Mouse (Mus musculus) adrenal gland, postnatal 10 days (tissue): Measurements from ENCODE around the gene Rrbp1. TPM values are rescaled to one million over a fixed set of nuclear protein-coding genes. Genes with fewer than 3 reads are reported as not detected.

ENCODE experiments used
- DNase-seq: peaks from one replicate; pipeline ENCODE4 v3.0.0; 2021; ENCODE audit warnings: mixed read lengths
- total RNA-seq, 2 experiments: library from RNA; stranded (reverse); gene quantifications; 2 replicates each; pipeline ENCODE4 v1.2.3; 2021

Rrbp1 gene
- total RNA-seq, 2 experiments from 2014 or later: 189 to 196 TPM

- DNase-seq: no peak
Observed at GRCm38 (mm10) chr2:144006686-144007085, 4.4 kb downstream of the Rrbp1 start.

DNA sequence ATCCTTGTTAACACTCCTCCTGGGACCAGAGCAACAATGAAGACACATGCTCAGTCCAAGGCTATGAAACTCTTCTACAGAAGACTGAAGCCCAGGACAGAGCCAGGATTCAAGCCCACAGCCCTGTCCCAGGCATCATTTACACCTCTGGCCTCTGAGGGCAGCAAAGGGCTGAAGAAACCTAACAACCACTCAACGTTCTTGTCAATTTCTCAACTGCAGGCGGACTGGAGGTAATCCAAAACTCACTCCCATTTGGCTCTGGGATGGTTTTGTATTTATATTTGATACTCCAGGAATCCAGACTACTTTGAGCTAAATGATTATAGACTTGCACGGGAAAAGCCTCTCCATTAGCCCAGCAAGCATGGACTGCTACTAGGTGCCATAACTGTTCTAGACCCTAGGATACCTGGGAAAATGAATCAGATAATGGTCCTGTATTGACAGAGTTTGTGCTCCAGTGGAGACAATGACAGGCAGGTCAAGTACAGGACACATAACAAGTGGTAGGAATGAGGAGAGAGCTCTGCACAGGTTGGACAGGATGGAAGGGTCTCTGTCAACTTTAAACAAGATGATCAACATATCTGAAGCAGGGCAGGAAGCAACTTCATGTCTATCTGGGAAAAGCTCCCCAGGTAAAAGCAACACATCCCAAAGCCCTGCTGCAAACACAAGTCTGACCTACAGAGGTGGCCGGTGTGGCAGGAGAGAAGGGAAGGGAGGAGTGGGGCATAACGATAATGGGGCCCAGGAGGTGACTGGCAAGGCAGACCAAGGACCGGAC is 5.7 kb downstream of the Rrbp1 start:
- DNase-seq: peak; percentile 43

DNA sequence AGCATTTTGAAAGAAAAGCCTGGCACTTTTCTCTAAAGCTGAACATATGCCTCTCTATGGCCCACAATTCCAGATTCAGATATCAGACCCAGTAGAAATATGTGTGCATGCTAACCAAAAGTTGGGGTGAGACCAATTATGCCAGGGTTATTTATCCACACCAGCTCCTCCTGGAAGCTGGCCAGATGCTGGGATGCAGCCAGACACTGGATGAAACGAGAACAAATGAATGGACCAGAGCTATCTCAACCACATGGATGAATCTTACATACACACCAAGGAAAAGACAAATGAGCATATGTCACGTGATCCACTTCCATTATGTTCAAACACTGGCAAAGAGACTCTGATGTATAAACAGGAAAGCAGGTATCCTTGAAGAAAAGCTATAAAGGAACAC is 7.5 kb downstream of the Rrbp1 start:
- DNase-seq: peak; percentile 65

DNA sequence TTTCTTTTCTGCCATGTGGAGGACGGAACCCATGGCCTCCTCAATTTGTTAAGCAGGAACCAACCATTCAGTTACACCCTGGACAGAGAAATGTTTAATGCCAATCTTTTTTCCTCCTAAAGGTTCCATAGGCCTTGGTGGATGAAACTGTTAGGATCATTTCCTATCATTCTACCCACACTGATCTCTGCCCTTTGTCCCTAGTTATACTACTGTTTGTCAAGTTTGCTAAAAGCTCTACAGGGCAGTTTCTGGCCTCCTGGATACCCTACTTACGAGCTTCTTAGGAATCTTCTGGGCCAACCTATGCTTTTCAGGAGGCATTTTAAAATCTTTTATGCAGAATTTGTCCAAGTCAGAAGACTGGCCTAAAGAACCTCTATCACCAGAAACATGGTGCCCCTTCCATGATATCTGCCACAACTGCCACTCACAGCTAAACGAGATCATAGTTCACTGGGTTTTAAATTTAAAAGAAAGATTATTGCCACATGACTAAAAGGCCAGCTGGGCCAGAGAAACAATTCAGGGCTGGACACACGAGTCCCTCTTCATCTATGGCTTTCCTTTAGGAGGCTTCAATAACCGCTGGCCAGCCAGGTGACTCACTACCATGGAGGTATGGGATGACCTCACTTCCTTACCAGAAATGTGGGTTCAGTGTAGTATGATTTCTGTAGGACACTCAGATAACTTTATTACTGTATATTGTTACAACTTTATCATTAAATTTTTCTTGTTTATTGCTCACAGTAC is 8.7 kb downstream of the Rrbp1 start:
- no peak for DNase-seq

GRCm38 (mm10) chr2:143992977-143993376 is 18.1 kb downstream of the Rrbp1 start:
- no peak for DNase-seq

DNA sequence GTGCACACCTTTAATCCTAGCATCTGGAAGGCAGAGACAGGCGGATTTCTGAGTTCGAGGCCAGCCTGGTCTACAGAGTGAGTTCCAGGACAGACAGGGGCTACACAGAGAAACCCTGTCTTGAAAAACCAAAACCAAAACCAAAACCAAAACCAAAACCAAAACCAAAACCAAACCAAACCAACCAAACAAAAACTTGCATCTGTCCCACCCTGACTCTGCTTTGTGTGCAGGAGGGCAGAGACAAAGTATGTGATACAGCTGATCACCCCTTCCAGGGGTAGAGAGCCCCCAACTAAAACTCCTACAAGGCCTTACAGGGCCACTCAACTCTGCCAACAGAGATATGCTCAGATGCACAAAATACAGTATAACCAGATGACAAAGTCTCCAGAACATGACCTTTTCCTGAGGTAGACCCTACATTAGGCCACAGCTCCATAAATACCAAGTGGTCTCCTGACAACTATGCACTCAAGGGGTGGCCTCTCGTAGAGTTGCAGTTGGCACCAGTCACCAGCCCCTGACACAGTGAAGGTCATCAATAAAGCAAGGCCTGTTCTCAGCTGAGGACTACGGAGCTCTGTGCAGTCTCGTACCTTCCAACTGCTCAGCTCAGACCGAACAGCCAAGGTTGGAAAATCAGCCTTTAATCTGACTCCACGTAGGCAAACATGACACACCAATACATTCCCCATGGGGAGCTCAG is 18.9 kb downstream of the Rrbp1 start:
- DNase-seq: no peak

- DNase-seq: no peak
Observed at GRCm38 (mm10) chr2:143990997-143991396, 20.1 kb downstream of the Rrbp1 start.

- no peak for DNase-seq
Observed at GRCm38 (mm10) chr2:143988016-143988415, 23.0 kb downstream of the Rrbp1 start.

- no peak for DNase-seq
Observed at GRCm38 (mm10) chr2:143987485-143987884, 23.6 kb downstream of the Rrbp1 start.

GRCm38 (mm10) chr2:143983482-143983881 is 27.6 kb downstream of the Rrbp1 start:
- no peak for DNase-seq

GRCm38 (mm10) chr2:143982901-143983300 is 28.2 kb downstream of the Rrbp1 start:
- DNase-seq: no peak

- no peak for DNase-seq
Observed at GRCm38 (mm10) chr2:143982152-143982551, 28.9 kb downstream of the Rrbp1 start.

DNA sequence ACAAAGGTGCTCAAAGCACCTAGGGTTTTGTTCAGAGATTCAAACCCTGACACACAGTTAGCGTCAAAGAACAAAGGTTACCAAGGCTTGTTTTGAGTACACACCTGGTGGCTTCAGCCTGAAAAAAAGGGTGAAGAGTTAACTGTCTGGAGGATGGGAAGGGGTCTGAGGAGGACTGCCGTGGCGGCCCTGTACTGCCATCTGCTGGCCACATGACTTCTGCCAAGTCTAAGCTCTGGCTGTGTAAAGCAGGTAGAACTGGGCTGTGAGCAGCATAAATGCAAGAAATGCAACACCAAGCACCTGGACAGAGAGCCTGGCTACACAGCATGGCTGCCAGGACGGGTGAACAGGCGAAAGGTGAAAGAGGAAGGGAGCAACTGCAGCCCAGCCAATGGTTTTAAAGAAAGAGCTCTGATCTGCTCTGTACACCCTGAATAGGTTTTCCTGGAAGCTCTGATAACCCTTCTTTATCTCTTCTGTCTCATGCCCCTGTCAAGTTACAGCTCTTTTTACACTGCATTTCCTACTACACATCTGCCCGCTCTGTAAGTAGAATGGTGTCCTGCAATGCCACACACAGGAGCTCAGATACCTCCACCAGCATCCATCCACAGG is 30.2 kb downstream of the Rrbp1 start:
- DNase-seq: peak; percentile 76

DNA sequence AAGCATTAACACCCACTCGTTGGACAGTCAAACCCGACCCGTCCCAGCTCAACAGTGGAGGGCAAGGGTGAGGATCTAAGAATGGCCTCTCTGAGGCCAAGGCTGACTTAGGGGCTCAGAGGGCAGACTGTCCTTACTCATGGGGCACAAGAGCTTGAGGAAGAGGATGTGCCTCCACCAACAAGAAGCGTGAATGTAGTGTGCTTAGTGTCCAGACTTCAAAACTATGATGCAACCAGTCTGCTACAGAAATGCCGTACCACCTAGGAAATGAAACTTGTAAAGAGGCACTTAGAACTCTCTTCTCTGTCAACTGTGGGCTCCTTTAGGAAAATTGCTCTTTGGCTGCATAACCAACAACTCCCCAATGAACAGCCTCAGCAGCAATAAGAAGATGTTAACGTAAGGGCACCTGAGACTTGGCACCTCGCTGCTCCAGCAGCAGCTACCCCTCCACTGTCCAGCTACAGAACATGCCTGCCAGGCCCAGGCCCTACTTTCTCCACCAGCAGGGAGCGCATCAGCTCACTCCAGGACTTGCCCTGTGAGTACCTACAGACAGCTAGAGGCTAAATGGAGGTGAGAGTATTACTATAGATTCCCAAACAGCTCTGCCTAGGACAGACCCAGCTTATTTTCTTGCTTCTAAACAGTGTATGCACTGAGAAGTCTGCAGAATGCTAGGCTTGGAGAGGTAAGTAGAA is 32.5 kb downstream of the Rrbp1 start:
- no peak for DNase-seq

GRCm38 (mm10) chr2:143975146-143975649 is 35.9 kb downstream of the Rrbp1 start:
- no peak for DNase-seq

GRCm38 (mm10) chr2:143973161-143973560 is 37.9 kb downstream of the Rrbp1 start:
- no peak for DNase-seq

- DNase-seq: no peak
Observed at GRCm38 (mm10) chr2:143971887-143972286, 39.2 kb downstream of the Rrbp1 start.

DNA sequence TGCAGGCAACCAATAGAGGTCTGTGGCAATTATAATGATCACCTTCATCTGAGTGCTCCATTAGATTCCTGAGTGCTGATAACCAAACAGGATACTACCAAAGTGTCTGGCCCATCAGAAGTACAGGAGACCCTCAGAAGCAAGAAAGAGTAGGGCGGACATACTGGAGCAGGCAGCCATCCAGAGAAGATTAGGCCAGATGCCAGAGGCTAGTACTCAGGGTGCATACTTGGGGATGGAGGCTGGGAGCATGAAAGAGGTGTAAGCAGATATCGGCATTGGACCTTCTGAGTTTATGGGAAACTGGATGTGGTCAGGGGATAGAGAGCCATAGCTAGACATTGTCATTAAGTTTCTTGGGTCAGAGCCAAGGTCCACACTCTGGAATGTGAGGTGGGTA is 40.2 kb downstream of the Rrbp1 start:
- no peak for DNase-seq

- no peak for DNase-seq
Observed at GRCm38 (mm10) chr2:143969260-143969659, 41.8 kb downstream of the Rrbp1 start.

DNA sequence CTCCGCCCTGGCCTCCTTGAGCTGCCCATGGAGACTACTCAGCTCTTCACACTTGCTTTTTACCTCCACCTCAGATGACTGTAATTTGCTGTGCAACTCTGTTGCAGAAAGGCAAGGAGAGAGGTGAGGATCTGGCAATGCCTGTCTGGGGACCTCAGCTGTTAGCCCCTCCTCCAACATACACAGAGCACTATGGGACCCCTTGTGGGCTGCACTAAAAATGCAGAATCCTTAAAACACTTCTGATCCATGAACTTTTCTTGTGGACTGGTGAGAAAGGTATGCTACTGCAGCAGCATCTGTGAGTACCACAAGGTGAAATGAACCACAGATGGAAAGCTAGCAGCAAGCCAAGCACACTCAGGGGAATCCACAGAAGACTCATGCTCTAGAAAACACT is 47.7 kb downstream of the Rrbp1 start:
- no peak for DNase-seq

DNA sequence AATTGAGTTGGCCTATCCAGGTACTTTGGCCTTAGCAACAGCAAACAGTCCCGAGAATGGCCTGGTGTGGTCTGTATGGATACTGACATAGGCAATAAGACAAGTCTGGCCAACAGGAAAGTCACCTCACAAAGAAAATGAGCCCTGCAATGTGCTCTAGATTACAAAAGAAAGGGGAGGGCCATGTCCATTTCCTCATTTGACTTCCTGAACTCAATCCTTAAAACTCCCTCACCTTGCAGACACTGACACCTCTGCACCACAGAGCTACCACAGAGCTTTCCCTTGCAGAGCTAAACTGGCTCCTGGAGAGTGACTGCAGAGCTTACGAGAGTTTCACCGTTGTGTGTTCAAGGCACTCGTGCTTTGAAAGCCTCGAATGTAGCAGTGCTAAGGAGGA is 48.9 kb downstream of the Rrbp1 start:
- no peak for DNase-seq

DNA sequence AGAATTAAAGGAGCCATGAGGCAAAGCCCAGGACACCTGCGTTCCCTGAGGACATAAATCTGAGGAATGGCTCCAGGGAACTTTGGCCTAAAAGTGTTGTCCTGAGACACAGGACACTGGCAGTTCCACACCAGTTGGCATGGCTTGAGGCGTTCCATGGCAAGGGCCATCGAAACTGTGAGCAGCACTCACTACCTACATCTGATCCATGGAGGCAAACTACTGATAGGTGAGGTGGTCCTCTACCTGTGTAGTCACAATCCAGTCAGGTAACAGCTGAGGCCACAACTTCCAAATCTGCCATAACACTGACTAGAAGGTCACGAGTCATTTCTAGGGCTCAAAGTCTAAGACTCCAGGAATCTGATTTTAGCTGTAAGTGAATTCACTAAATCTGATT is 55.3 kb downstream of the Rrbp1 start:
- no peak for DNase-seq
